Mouse (Mus musculus) liver, embryonic 11.5 days (tissue): ENCODE data around the gene Luc7l3. TPM values are rescaled to one million over a fixed set of nuclear protein-coding genes. Genes with fewer than 3 reads are reported as not detected.
A peak's percentile ranks its signal among the peaks of the same experiment; 100 is the strongest.

Experiments
- ATAC-seq: fragments of 200-750 bp; cut with Nextera tagmentation; replicated peaks from 2 replicates; pipeline ENCODE4 v1.8.0; 2017; ENCODE audit warnings: moderate number of reproducible peaks, mild to moderate bottlenecking, moderate TSS enrichment, moderate library complexity; ENCODE audit not compliant: low FRiP score
- DNase-seq: peaks from one replicate; pipeline ENCODE4 v3.0.0-alpha.2; 2017; ENCODE audit warnings: low spot score
- H3K27ac ChIP-seq: fragments of 300-500 bp; sonication (generic); 2 replicates; pipeline ENCODE4 v1.5.1; 2014; ENCODE audit warnings: mild to moderate bottlenecking, low read depth, low read length, control low read depth
- H3K27me3 ChIP-seq: fragments of 300-500 bp; sonication (generic); replicated peaks from 2 replicates; pipeline ENCODE4 v1.6.1; 2014; ENCODE audit warnings: low read length, mixed read lengths; ENCODE audit not compliant: control insufficient read depth, insufficient read depth
- H3K36me3 ChIP-seq: fragments of 300-500 bp; sonication (generic); 2 replicates; pipeline ENCODE4 v1.6.1; 2014; ENCODE audit warnings: mild to moderate bottlenecking, low read length, moderate library complexity, mixed read lengths; ENCODE audit not compliant: control insufficient read depth, insufficient read depth
- H3K4me1 ChIP-seq: fragments of 300-500 bp; sonication (generic); replicated peaks from 2 replicates; pipeline ENCODE4 v1.6.1; 2014; ENCODE audit warnings: low read length, mixed read lengths; ENCODE audit not compliant: control insufficient read depth, insufficient read depth
- H3K4me2 ChIP-seq: fragments of 300-500 bp; sonication (generic); 2 replicates; pipeline ENCODE4 v1.6.1; 2014; ENCODE audit warnings: mild to moderate bottlenecking, control low read depth, moderate library complexity
- H3K4me3 ChIP-seq: fragments of 300-500 bp; sonication (generic); 2 replicates; pipeline ENCODE4 v1.5.1; 2014; ENCODE audit warnings: low read depth, low read length, control low read depth
- H3K9ac ChIP-seq: fragments of 300-500 bp; sonication (generic); 2 replicates; pipeline ENCODE4 v1.6.1; 2014; ENCODE audit warnings: low read depth, low read length, control low read depth
- H3K9me3 ChIP-seq: fragments of 300-500 bp; sonication (generic); 2 replicates; pipeline ENCODE4 v1.6.1; 2016; ENCODE audit warnings: low read length, inconsistent platforms, mixed read lengths; ENCODE audit not compliant: control insufficient read depth
- WGBS: fragments of 180-500 bp; shearing (Covaris S2); extraction: QIAGEN DNeasy Blood & Tissue Kit; methylation state at CpG from one replicate; pipeline ENCODE4 v1.1.7; 2014; 5-methylcytosine and 5-hydroxymethylcytosine counted together
- polyA plus RNA-seq: library from polyadenylated mRNA; unstranded; fragments of >200 nt; fragmentation: Nextera tagmentation; extraction: Ambion mirVana; gene quantifications from 2 replicates; pipeline ENCODE4 v1.2.1, GENCODE M21; 2014

The Luc7l3 gene
- polyA plus RNA-seq, result 90.6 and 97.6 TPM in 2 replicates

DNA sequence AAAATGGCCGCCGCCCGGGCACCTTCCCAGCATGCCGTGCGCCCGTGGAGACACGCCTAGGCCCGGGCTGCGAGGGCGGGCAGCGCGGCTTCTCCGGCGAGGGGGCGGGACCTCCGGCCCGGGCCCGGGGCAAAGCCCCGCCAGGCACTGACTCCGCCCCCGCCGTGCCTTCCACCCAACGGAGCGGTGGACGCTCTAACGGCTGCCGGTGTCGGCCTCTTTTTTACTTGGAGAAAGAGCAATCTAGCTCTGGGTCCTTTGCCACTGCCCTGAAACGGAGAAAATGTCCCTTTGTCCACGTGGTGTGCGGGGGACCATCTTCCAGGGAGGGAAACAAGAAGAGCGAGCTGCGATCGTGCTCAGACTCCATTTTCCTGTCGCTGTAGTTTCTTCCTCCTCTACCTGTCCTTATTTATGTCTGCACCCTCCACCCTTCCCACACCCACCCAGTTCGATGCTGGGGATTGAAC, at the start of gene Luc7l3:
Gene Luc7l3 (minus strand): TSS at position 58 of the 470 bp plus-strand sequence.
- H3K27ac ChIP-seq, result peak within 1 kb of the TSS; percentile 96
- H3K27me3 ChIP-seq, result no peaks in the 10 kb centered on the region
- H3K36me3 ChIP-seq, result peaks cover 4% of the 10 kb centered on the region; the same call in 1 of the 2 replicates
- no peaks in the 10 kb centered on the region for H3K9me3 ChIP-seq
- peak; percentile 94 for DNase-seq
- peak within 1 kb of the TSS; percentile 78 for H3K4me2 ChIP-seq
- peak within 1 kb of the TSS; percentile 100 for H3K9ac ChIP-seq
- ATAC-seq, result peak; percentile 93
- peaks cover 28% of the 10 kb centered on the region for H3K4me1 ChIP-seq
- peak within 1 kb of the TSS; percentile 99 for H3K4me3 ChIP-seq
- WGBS, result under 1% methylated on average over 33 of the region's 36 CpGs

- ATAC-seq, result peak; percentile 65
- Histone ChIP-seq H3K4me3 (no peak overlapping the region), H3K27ac (no peak overlapping the region), H3K9me3 (no peaks in the 10 kb centered on the region), H3K4me1 (peaks cover 9% of the 10 kb centered on the region), H3K4me2 (no peak overlapping the region), H3K36me3 (no peaks in the 10 kb centered on the region), H3K9ac (no peak overlapping the region), H3K27me3 (peaks cover 11% of the 10 kb centered on the region)
- no peak for DNase-seq
- WGBS, result 7% methylated on average over 5 of the region's 5 CpGs
Observed at GRCm38 (mm10) chr11:94370809-94371208, 49.0 kb upstream of the Luc7l3 start.

DNA sequence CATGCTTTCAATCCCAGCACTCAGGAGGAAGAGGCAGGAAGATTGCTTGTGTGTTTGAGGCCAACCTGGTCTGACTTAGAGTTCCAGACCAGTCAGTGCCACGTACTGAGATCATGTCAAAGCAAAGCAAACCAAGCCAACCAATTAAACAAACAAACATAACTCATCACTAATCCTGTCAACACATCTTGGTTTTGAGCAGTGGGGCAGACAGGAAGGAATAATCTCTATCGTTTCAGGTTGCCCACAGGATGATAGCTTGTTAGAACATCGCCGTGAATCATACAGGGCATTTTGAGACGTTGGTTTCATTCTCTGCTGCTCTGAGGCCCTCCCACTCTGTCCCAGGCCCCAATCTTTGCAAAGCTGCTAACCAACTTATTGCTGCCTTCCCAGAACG, 48.2 kb upstream of the Luc7l3 start:
- H3K9me3 ChIP-seq, result no peaks in the 10 kb centered on the region
- H3K4me2 ChIP-seq, result no peak overlapping the region
- no peaks in the 10 kb centered on the region for H3K36me3 ChIP-seq
- H3K9ac ChIP-seq, result no peak overlapping the region
- peaks cover 11% of the 10 kb centered on the region for H3K27me3 ChIP-seq
- DNase-seq, result no peak
- H3K4me1 ChIP-seq, result peaks cover 9% of the 10 kb centered on the region
- ATAC-seq, result no peak
- no peak overlapping the region for H3K4me3 ChIP-seq
- WGBS, result 57% methylated on average over 6 of the region's 6 CpGs
- H3K27ac ChIP-seq, result no peak overlapping the region

- no peaks in the 10 kb centered on the region for H3K9me3 ChIP-seq
- no peak for DNase-seq
- WGBS, result 69% methylated on average over 3 of the region's 3 CpGs
- ATAC-seq, result no peak; the same call in 1 of the 2 replicates
- no peak overlapping the region for H3K27ac ChIP-seq
- no peak overlapping the region for H3K4me3 ChIP-seq
- H3K36me3 ChIP-seq, result no peaks in the 10 kb centered on the region
- H3K4me1 ChIP-seq, result peaks cover 1% of the 10 kb centered on the region
- 0 out of 2 replicates have a peak, but pooled peaks cover 2% of the 10 kb centered on the region for H3K27me3 ChIP-seq
- H3K4me2 ChIP-seq, result no peak overlapping the region
- H3K9ac ChIP-seq, result no peak overlapping the region
Observed at GRCm38 (mm10) chr11:94365340-94365739, 43.6 kb upstream of the Luc7l3 start.

- Histone ChIP-seq H3K4me2 (no peak overlapping the region), H3K27me3 (0 out of 2 replicates have a peak, but pooled peaks cover 4% of the 10 kb centered on the region), H3K27ac (no peak overlapping the region), H3K36me3 (no peaks in the 10 kb centered on the region), H3K9me3 (no peaks in the 10 kb centered on the region), H3K4me1 (no peaks in the 10 kb centered on the region), H3K9ac (no peak overlapping the region), H3K4me3 (no peak overlapping the region)
- 75% methylated on average over 7 of the region's 7 CpGs for WGBS
- DNase-seq (no peak), ATAC-seq (no peak)
Observed at GRCm38 (mm10) chr11:94363690-94364089, 41.9 kb upstream of the Luc7l3 start.

- H3K4me3 ChIP-seq, result no peak overlapping the region
- H3K36me3 ChIP-seq, result no peaks in the 10 kb centered on the region
- no peak overlapping the region for H3K27ac ChIP-seq
- DNase-seq (no peak), ATAC-seq (no peak)
- H3K4me2 ChIP-seq, result no peak overlapping the region
- H3K9me3 ChIP-seq, result no peaks in the 10 kb centered on the region
- H3K27me3 ChIP-seq, result 0 out of 2 replicates have a peak, but pooled peaks cover 2% of the 10 kb centered on the region
- H3K4me1 ChIP-seq, result no peaks in the 10 kb centered on the region
- 81% methylated on average over 5 of the region's 5 CpGs for WGBS
- no peak overlapping the region for H3K9ac ChIP-seq
Observed at GRCm38 (mm10) chr11:94362101-94362500, 40.3 kb upstream of the Luc7l3 start.

DNA sequence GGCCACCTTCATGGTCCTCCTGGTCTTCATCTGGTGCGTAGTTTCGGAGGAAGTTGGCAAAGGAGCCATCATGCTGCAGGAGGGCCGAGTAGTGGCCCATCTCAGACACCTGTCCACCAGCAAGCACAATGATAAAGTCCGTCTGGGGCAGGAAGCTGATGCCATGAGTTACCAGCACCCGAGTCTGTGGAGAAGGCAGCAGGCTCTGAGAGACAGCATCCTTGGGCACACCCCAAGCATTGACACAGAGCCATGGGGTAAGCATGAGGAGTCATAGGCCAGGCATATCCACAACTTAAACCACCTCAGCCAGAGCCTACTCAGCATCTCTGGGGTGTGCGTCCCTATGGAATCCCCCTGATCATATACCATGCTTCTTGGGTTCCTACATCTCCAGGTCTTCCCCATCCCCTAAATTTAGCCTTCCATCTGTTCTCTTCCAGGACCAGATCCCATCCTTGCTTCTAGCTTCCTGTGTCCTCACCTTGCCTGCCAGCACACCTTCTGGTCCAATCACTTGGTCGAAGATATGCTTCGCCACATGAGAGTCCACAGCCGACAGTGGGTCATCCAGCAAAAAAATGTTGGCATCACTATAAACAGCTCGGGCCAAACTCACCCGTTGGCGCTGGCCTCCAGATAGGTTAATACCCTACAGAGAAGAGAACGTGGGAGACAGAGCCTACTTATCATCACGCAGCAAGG, 39.5 kb upstream of the Luc7l3 start:
- no peaks in the 10 kb centered on the region for H3K9me3 ChIP-seq
- H3K4me1 ChIP-seq, result no peaks in the 10 kb centered on the region
- no peaks in the 10 kb centered on the region for H3K36me3 ChIP-seq
- H3K4me2 ChIP-seq, result no peak overlapping the region
- no peak overlapping the region for H3K9ac ChIP-seq
- no peak overlapping the region for H3K4me3 ChIP-seq
- ATAC-seq (no peak), DNase-seq (no peak)
- H3K27me3 ChIP-seq, result 0 out of 2 replicates have a peak, but pooled peaks cover 2% of the 10 kb centered on the region
- 87% methylated on average over 14 of the region's 14 CpGs for WGBS
- no peak overlapping the region for H3K27ac ChIP-seq

- Histone ChIP-seq H3K36me3 (no peaks in the 10 kb centered on the region), H3K4me1 (no peaks in the 10 kb centered on the region), H3K27ac (no peak overlapping the region), H3K4me2 (no peak overlapping the region), H3K9ac (no peak overlapping the region), H3K9me3 (no peaks in the 10 kb centered on the region), H3K4me3 (no peak overlapping the region), H3K27me3 (peaks cover 6% of the 10 kb centered on the region; the same call in 1 of the 2 replicates)
- DNase-seq, result no peak
- ATAC-seq, result no peak
- WGBS, result 88% methylated on average over 12 of the region's 12 CpGs
Observed at GRCm38 (mm10) chr11:94359168-94359567, 37.4 kb upstream of the Luc7l3 start.
